Mouse (Mus musculus) stomach, embryonic 16.5 days (tissue): Measurements from ENCODE around the gene Rasd1. TPM values are rescaled to one million over a fixed set of nuclear protein-coding genes. Genes with fewer than 3 reads are reported as not detected.

ENCODE experiments used
- ATAC-seq: fragments of 200-750 bp; cut with Nextera tagmentation; 2 replicates; pipeline ENCODE4 v1.8.0; 2017; ENCODE audit warnings: moderate number of reproducible peaks, moderate TSS enrichment; ENCODE audit not compliant: insufficient read depth, low FRiP score
- H3K27ac ChIP-seq: fragments of 300-500 bp; sonication (generic); 2 replicates; pipeline ENCODE4 v1.5.1; 2014; ENCODE audit warnings: low read length
- H3K27me3 ChIP-seq: fragments of 300-500 bp; sonication (generic); 2 replicates; pipeline ENCODE4 v1.6.1; 2014; ENCODE audit warnings: low read length, control low read depth, mixed read lengths; ENCODE audit not compliant: control insufficient read depth, insufficient read depth
- H3K36me3 ChIP-seq: fragments of 300-500 bp; sonication (generic); 2 replicates; pipeline ENCODE4 v1.6.1; 2014; ENCODE audit warnings: low read length; ENCODE audit not compliant: control insufficient read depth, insufficient read depth
- H3K4me1 ChIP-seq: fragments of 300-500 bp; sonication (generic); 2 replicates; pipeline ENCODE4 v1.6.1; 2014; ENCODE audit warnings: low read length, control low read depth, mixed read lengths; ENCODE audit not compliant: control insufficient read depth, insufficient read depth
- H3K4me2 ChIP-seq: fragments of 300-500 bp; sonication (generic); 2 replicates; pipeline ENCODE4 v1.6.1; 2014; ENCODE audit warnings: low read depth, low read length, mixed read lengths
- H3K4me3 ChIP-seq: fragments of 300-500 bp; sonication (generic); replicated peaks from 2 replicates; pipeline ENCODE4 v1.5.1; 2014; ENCODE audit warnings: mild to moderate bottlenecking, low read length
- H3K9ac ChIP-seq: fragments of 300-500 bp; sonication (generic); 2 replicates; pipeline ENCODE4 v1.6.1; 2014; ENCODE audit warnings: low read length
- H3K9me3 ChIP-seq: fragments of 300-500 bp; sonication (generic); replicated peaks from 2 replicates; pipeline ENCODE4 v1.6.1; 2016; ENCODE audit warnings: low read length, control low read depth; ENCODE audit not compliant: control insufficient read depth
- WGBS: fragments of 180-500 bp; shearing (Covaris S2); extraction: QIAGEN DNeasy Blood & Tissue Kit; methylation state at CpG from one replicate; pipeline ENCODE4 v1.1.7; 2014; 5-methylcytosine and 5-hydroxymethylcytosine counted together
- polyA plus RNA-seq: library from polyadenylated mRNA; unstranded; fragments of >200 nt; fragmentation: Nextera tagmentation; extraction: Ambion mirVana; gene quantifications from 2 replicates; pipeline ENCODE4 v1.2.1, GENCODE M21; 2015

Gene Rasd1
- 2.5 and 2.7 TPM in 2 replicates for polyA plus RNA-seq

- under 1% methylated on average over 28 of the region's 28 CpGs for WGBS
- Histone ChIP-seq H3K4me1 (peaks cover 22% of the 10 kb centered on the region), H3K27me3 (peaks cover 14% of the 10 kb centered on the region)
These were observed at the start of gene Rasd1 for GRCm38 (mm10) chr11:59964818-59965217. Gene Rasd1 (minus strand): TSS chr11:59964944.

GRCm38 (mm10) chr11:60011516-60011915 is 46.8 kb upstream of the Rasd1 start:
- H3K36me3 ChIP-seq, result no peaks in the 10 kb centered on the region
- no peak overlapping the region for H3K9ac ChIP-seq
- no peaks in the 10 kb centered on the region for H3K4me1 ChIP-seq
- WGBS, result 86% methylated on average over 3 of the region's 3 CpGs
- H3K4me2 ChIP-seq, result no peak overlapping the region
- H3K4me3 ChIP-seq, result no peak overlapping the region
- no peaks in the 10 kb centered on the region for H3K9me3 ChIP-seq
- H3K27ac ChIP-seq, result no peak overlapping the region
- ATAC-seq, result no peak
- no peaks in the 10 kb centered on the region for H3K27me3 ChIP-seq

More at GRCm38 (mm10) chr11:59964818-59965217, at the start of gene Rasd1:
- Histone ChIP-seq H3K27ac (peak within 1 kb of the TSS; percentile 80), H3K9me3 (no peaks in the 10 kb centered on the region), H3K9ac (peak within 1 kb of the TSS; percentile 74), H3K4me2 (peak within 1 kb of the TSS; percentile 79), H3K36me3 (no peaks in the 10 kb centered on the region), H3K4me3 (peak within 1 kb of the TSS; percentile 54)
- peak; percentile 96 for ATAC-seq

GRCm38 (mm10) chr11:60009451-60009850 is 44.7 kb upstream of the Rasd1 start:
- 71% methylated on average over 3 of the region's 3 CpGs for WGBS
- Histone ChIP-seq H3K9ac (no peak overlapping the region), H3K4me2 (no peak overlapping the region), H3K4me3 (no peak overlapping the region), H3K27ac (no peak overlapping the region), H3K36me3 (no peaks in the 10 kb centered on the region), H3K4me1 (no peaks in the 10 kb centered on the region), H3K27me3 (no peaks in the 10 kb centered on the region), H3K9me3 (no peaks in the 10 kb centered on the region)
- ATAC-seq, result no peak

GRCm38 (mm10) chr11:60005866-60006265 is 41.1 kb upstream of the Rasd1 start:
- H3K4me1 ChIP-seq, result no peaks in the 10 kb centered on the region
- WGBS, result 74% methylated on average over 3 of the region's 3 CpGs
- ATAC-seq, result no peak
- H3K9me3 ChIP-seq, result no peaks in the 10 kb centered on the region
- H3K27me3 ChIP-seq, result no peaks in the 10 kb centered on the region
- no peaks in the 10 kb centered on the region for H3K36me3 ChIP-seq
- no peak overlapping the region for H3K4me3 ChIP-seq
- H3K27ac ChIP-seq, result no peak overlapping the region
- no peak overlapping the region for H3K9ac ChIP-seq
- no peak overlapping the region for H3K4me2 ChIP-seq

GRCm38 (mm10) chr11:60004716-60005115 is 40.0 kb upstream of the Rasd1 start:
- no peak overlapping the region for H3K27ac ChIP-seq
- no peak overlapping the region for H3K4me2 ChIP-seq
- 75% methylated on average over 6 of the region's 6 CpGs for WGBS
- no peaks in the 10 kb centered on the region for H3K4me1 ChIP-seq
- H3K9ac ChIP-seq, result no peak overlapping the region
- no peaks in the 10 kb centered on the region for H3K27me3 ChIP-seq
- no peaks in the 10 kb centered on the region for H3K9me3 ChIP-seq
- H3K36me3 ChIP-seq, result no peaks in the 10 kb centered on the region
- no peak overlapping the region for H3K4me3 ChIP-seq
- no peak for ATAC-seq

GRCm38 (mm10) chr11:60003811-60004210 is 39.1 kb upstream of the Rasd1 start:
- Histone ChIP-seq H3K27ac (no peak overlapping the region), H3K36me3 (no peaks in the 10 kb centered on the region), H3K9ac (no peak overlapping the region), H3K4me3 (no peak overlapping the region), H3K9me3 (no peaks in the 10 kb centered on the region), H3K4me2 (no peak overlapping the region), H3K27me3 (no peaks in the 10 kb centered on the region), H3K4me1 (no peaks in the 10 kb centered on the region)
- WGBS, result 79% methylated on average over 8 of the region's 8 CpGs
- ATAC-seq, result no peak

GRCm38 (mm10) chr11:60001231-60001980 is 36.7 kb upstream of the Rasd1 start:
- Histone ChIP-seq H3K36me3 (no peaks in the 10 kb centered on the region), H3K9me3 (no peaks in the 10 kb centered on the region), H3K27ac (no peak overlapping the region), H3K27me3 (no peaks in the 10 kb centered on the region), H3K4me3 (no peak overlapping the region), H3K9ac (no peak overlapping the region), H3K4me1 (no peaks in the 10 kb centered on the region), H3K4me2 (no peak overlapping the region)
- ATAC-seq, result no peak
- 74% methylated on average over 5 of the region's 5 CpGs for WGBS

GRCm38 (mm10) chr11:59994318-59994717 is 29.6 kb upstream of the Rasd1 start:
- H3K9ac ChIP-seq, result no peak overlapping the region
- no peak overlapping the region for H3K4me3 ChIP-seq
- H3K9me3 ChIP-seq, result no peaks in the 10 kb centered on the region
- no peaks in the 10 kb centered on the region for H3K4me1 ChIP-seq
- no peaks in the 10 kb centered on the region for H3K27me3 ChIP-seq
- WGBS, result 24% methylated on average over 9 of the region's 9 CpGs
- H3K4me2 ChIP-seq, result no peak overlapping the region
- ATAC-seq, result no peak
- H3K27ac ChIP-seq, result no peak overlapping the region
- H3K36me3 ChIP-seq, result no peaks in the 10 kb centered on the region

- no peak overlapping the region for H3K27ac ChIP-seq
- H3K9me3 ChIP-seq, result no peaks in the 10 kb centered on the region
- H3K4me2 ChIP-seq, result no peak overlapping the region
- no peak overlapping the region for H3K9ac ChIP-seq
- H3K36me3 ChIP-seq, result no peaks in the 10 kb centered on the region
- no peaks in the 10 kb centered on the region for H3K27me3 ChIP-seq
- 49% methylated on average over 8 of the region's 8 CpGs for WGBS
- ATAC-seq, result no peak
- H3K4me1 ChIP-seq, result no peaks in the 10 kb centered on the region
- H3K4me3 ChIP-seq, result no peak overlapping the region
These were observed 26.6 kb upstream of the Rasd1 start for GRCm38 (mm10) chr11:59991365-59991764.
